Mouse (Mus musculus) spleen, adult 2 months (tissue): ENCODE data around the gene Asgr1. TPM values are rescaled to one million over a fixed set of nuclear protein-coding genes. Genes with fewer than 3 reads are reported as not detected.
A peak's percentile ranks its signal among the peaks of the same experiment; 100 is the strongest.

Experiments
- DNase-seq, 2 experiments: peaks; one replicate each; pipeline versions ENCODE4 v3.0.0 to v3.0.0-alpha.2; 2012 to 2021; ENCODE audit warnings: low spot score in 2 of 2, low read depth in 1 of 2
- H3K27ac ChIP-seq: fragments of 200-500 bp; 2 replicates; pipeline ENCODE4 v1.5.1; 2012; ENCODE audit warnings: low read length, inconsistent platforms; ENCODE audit not compliant: insufficient read depth
- H3K27me3 ChIP-seq: fragments of 200-500 bp; 2 replicates; pipeline ENCODE4 v1.6.1; 2012; ENCODE audit warnings: mild to moderate bottlenecking, moderate library complexity, low read length, inconsistent platforms; ENCODE audit not compliant: control insufficient read depth, insufficient read depth
- H3K36me3 ChIP-seq: fragments of 200-500 bp; 2 replicates; pipeline ENCODE4 v1.6.1; 2012; ENCODE audit warnings: mild to moderate bottlenecking, low read length, inconsistent platforms; ENCODE audit not compliant: control insufficient read depth, insufficient read depth
- H3K4me1 ChIP-seq: fragments of 200-500 bp; 2 replicates; pipeline ENCODE4 v1.6.1; 2011; ENCODE audit warnings: inconsistent platforms; ENCODE audit not compliant: control insufficient read depth, insufficient read depth, insufficient read length
- H3K4me3 ChIP-seq: fragments of 200-500 bp; 2 replicates; pipeline ENCODE4 v1.5.1; 2011; ENCODE audit warnings: mild to moderate bottlenecking, inconsistent platforms; ENCODE audit not compliant: insufficient read depth, insufficient read length; ENCODE audit errors: extremely low read depth
- CTCF ChIP-seq: fragments of 200-500 bp; IDR thresholded peaks from 2 replicates; pipeline ENCODE4 v1.5.1; 2011; ENCODE audit warnings: mild to moderate bottlenecking, inconsistent platforms; ENCODE audit not compliant: insufficient read depth, insufficient read length, insufficient replicate concordance; ENCODE audit errors: extremely low read depth
- POLR2A ChIP-seq: fragments of 200-500 bp; IDR thresholded peaks from 2 replicates; pipeline ENCODE4 v1.6.1; 2011; ENCODE audit warnings: low read depth, low read length, inconsistent platforms
- WGBS: fragments of 180-500 bp; shearing (Covaris S2); methylation state at CpG from one replicate; pipeline ENCODE4 v1.1.7; 2018; 5-methylcytosine and 5-hydroxymethylcytosine counted together
- polyA plus RNA-seq: library from polyadenylated mRNA; depleted of rRNA; stranded (reverse); fragments of >200 nt; gene quantifications from 2 replicates; pipeline ENCODE4 v1.2.3, GENCODE M21; 2012

Asgr1 gene
- polyA plus RNA-seq, 1 experiment: not detected

DNA sequence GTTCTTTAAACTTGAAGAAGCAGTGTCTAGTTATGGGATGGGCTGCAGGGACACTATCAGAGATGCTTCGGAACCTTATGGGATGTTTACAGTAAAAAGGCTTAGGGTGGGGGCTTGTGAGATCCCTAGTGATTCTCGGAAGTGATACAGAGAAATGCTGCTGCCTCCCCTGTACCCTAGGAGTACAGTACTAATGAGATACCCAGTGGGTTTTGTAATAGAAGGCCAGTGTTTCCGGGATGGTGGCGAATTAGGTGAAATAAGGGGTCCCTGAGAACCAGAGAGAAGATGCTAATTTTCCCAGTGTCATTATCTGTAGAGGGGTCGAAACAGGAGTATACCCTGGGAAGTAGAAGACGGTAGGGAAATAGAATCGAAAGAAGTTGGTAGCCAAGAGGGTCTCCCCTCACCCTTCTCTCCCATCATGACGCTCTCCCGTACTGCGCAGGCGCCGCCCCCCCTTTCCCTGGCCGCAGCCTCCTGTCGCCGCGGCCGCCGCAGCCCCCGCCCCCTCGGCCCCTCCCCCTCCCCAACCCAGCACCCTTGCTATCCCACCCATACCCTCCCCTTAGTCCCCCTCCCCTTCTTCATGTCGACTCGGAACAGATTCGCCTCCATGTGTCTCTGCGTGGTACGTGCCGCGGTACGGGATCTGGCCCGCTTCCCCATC lies 30.3 kb upstream of the Asgr1 start:
- peaks cover 9% of the 10 kb centered on the region; the same call in 1 of the 2 replicates for H3K4me1 ChIP-seq
- no peak for DNase-seq
- no peak overlapping the region for H3K27ac ChIP-seq
- H3K27me3 ChIP-seq: no peaks in the 10 kb centered on the region
- no peak overlapping the region; the same call in 1 of the 2 replicates for H3K4me3 ChIP-seq
- WGBS: 66% methylated on average over 24 of the region's 29 CpGs
- H3K36me3 ChIP-seq: no peaks in the 10 kb centered on the region
- TF ChIP-seq CTCF (no peak), POLR2A (no peak)

DNA sequence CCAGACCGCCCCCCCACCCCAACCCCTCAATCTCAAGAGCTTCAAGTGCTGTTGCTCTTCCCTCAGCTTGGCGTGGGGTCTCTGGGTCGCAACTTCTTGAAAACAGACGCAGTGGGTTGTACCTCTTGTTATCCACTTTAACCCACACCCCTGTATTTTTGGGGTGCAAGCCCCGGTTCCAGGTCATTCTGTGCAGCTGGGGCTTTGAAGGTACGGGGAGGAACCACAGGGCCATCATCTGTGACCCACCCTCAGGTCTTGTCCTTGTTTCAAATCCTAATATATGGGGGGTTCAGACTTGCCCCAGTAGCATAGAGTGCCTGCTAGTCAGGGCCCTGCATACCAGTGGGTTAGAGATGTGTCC lies 29.8 kb upstream of the Asgr1 start:
- peaks cover 13% of the 10 kb centered on the region; the same call in 1 of the 2 replicates for H3K4me1 ChIP-seq

DNA sequence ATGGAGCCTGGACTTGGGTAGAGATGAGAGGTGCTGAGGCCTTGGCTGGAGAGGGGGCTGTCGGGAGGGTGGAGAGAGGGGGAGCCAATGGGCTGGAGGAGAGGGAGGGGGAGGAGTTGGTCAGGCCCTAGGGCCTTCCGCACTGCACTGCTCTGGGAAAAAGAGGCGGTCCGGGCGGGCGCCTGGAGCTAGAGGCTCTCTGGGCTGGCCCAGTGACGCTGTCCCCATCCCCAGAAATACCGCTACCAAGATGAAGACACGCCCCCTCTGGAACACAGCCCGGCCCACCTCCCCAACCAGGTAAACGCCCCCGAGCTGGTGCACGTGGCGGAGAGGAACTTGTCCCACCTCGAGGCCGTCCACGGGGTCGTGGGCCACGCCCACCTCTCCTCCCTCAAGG lies 27.2 kb upstream of the Asgr1 start:
- Histone ChIP-seq H3K36me3 (no peaks in the 10 kb centered on the region), H3K4me3 (no peak overlapping the region), H3K4me1 (peaks cover 17% of the 10 kb centered on the region; the same call in 1 of the 2 replicates), H3K27ac (no peak overlapping the region), H3K27me3 (no peaks in the 10 kb centered on the region)
- no peak for DNase-seq
- WGBS: 76% methylated on average over 19 of the region's 19 CpGs
- no peak for TF ChIP-seq POLR2A
- TF ChIP-seq CTCF: no peak

More for the DNA sequence above, 29.8 kb upstream of the Asgr1 start:
- TF ChIP-seq CTCF (no peak), POLR2A (no peak)
- Histone ChIP-seq H3K27ac (no peak overlapping the region), H3K36me3 (no peaks in the 10 kb centered on the region), H3K27me3 (no peaks in the 10 kb centered on the region), H3K4me3 (no peak overlapping the region; the same call in 1 of the 2 replicates)
- no peak for DNase-seq
- 70% methylated on average over 6 of the region's 6 CpGs for WGBS

DNA sequence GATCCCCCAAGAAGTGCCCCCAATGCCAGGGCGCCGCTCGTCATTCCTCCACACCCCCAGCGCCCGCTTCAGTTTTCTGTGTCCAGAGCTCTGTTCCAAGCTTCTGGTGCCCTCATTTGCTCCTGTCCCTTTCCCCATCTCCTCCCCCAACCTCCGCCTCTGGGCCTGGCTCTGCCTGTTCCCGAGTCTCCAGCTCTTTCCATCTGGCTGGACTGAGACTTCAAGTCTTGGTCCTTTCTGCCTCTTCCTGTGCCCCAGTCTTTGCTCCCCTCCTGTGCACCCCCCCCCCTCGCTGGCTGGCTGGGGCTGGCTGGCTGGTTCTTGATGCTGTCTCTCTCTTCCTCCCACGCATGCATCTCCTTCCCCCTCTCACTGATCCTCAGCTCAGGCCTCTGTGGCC lies 26.5 kb upstream of the Asgr1 start:
- 80% methylated on average over 9 of the region's 9 CpGs for WGBS
- no peak for DNase-seq

DNA sequence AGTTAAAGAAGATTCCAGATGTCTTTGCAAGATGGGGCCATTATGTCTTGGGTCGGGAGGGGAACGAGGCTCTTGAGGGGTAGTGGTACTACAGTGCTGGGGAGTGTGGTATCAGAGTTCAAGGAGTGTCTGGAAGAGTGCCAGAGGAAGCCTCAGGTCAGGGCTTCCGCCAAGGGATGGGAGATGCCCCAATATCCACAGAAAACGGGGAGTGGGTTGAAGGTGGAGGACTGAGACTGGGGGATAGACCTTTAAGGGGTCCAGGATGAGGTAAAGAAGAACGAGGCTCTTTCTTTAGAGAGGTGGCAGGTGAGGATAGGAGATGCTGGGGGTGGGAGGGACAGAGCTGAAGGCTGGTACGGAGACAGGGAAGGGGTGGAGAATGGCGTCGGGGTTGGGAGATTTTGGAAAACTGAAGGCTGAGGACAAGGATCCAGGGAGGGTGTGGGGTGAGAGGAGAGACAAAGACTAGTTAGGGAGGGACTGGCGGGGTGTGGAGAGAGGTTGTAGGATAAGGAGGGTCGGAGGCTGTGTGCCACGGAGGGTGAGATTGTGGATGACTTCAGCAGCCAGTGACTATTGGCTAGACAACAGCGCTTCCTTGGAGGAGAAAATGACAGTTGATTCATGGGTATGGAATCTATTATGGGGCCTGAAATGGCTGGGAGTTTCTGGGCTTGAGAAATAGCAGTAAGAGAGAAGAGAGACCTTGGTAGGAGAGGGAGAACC lies 25.3 kb upstream of the Asgr1 start:
- no peak for DNase-seq
- H3K36me3 ChIP-seq: no peaks in the 10 kb centered on the region
- H3K27ac ChIP-seq: no peak overlapping the region; the same call in 1 of the 2 replicates
- TF ChIP-seq POLR2A (no peak), CTCF (no peak)
- peaks cover 17% of the 10 kb centered on the region; the same call in 1 of the 2 replicates for H3K4me1 ChIP-seq
- no peaks in the 10 kb centered on the region for H3K27me3 ChIP-seq
- WGBS: 50% methylated on average over 12 of the region's 12 CpGs
- H3K4me3 ChIP-seq: no peak overlapping the region

More for the DNA sequence above, 26.5 kb upstream of the Asgr1 start:
- TF ChIP-seq CTCF (no peak), POLR2A (no peak)
- Histone ChIP-seq H3K4me3 (no peak overlapping the region), H3K36me3 (no peaks in the 10 kb centered on the region), H3K27me3 (no peaks in the 10 kb centered on the region), H3K4me1 (peaks cover 17% of the 10 kb centered on the region; the same call in 1 of the 2 replicates), H3K27ac (no peak overlapping the region)

DNA sequence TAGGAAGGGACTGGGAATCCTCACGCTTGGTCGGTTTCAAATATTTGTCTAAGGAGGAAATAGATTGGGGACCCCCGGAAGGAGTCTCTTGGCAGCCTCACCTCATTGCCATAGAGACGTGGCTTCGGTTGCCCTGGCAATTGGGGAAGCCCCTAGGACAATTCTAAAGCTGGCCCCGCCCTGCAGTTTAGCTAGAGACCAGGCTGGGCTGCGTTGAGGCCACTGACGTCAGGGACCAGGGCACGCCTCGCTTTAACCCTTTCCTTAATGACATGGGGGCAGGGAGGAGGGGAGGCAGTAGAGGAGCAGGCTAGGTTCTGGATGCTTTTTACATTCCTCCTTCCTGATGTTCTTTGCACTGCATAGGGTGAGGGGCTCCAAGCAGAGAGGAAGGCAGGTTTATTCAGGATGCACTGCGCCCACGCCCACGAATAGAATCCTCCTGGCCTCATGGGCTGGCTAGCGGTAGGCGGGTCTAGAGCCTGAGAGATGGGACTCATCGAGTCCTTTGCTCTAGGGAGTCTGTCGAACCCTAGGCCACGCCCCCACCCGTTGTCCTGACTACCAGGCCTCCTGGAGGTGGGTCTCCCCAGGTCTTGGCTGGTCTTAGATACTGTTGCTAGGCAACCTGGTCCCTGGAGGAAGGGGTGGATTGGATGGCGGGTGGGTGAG lies 24.6 kb upstream of the Asgr1 start:
- TF ChIP-seq POLR2A (no peak), CTCF (no peak)
- peak overlapping the region; percentile 9 for H3K27ac ChIP-seq
- H3K36me3 ChIP-seq: no peaks in the 10 kb centered on the region
- peak; percentile 76 to 79 for DNase-seq
- H3K4me1 ChIP-seq: peaks cover 17% of the 10 kb centered on the region; the same call in 1 of the 2 replicates
- H3K4me3 ChIP-seq: peak overlapping the region; percentile 8; the same call in 1 of the 2 replicates
- WGBS: 12% methylated on average over 20 of the region's 20 CpGs
- no peaks in the 10 kb centered on the region for H3K27me3 ChIP-seq
